Mouse (Mus musculus): ENCODE results near the gene Smim13. TPM values are rescaled to one million over a fixed set of nuclear protein-coding genes. Genes with fewer than 3 reads are reported as not detected.

Gene Smim13
- polyA plus RNA-seq, 1 experiment: 7.0 TPM

DNA sequence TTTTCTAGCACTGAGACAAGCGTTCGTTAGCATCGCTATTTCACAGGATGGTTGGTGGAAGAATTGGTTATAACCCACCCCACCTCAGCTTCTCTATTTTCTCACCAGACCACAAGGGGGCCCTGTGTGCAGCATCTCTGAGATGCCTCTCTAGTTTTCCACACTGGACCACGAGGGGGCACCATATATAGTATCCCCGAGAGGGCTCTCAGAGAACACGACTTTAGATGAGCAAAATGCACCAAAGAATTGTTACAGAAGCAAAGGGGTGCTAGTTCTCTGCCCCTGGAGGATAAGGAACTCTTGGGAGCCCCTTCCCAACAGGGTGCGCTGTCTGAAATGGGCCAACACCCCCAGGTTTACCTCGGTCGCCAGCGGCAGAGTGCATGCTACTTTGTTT is 53.1 kb downstream of the Smim13 start:
- H3K4me3 ChIP-seq (replicated peaks; ENCODE audit: control insufficient read depth, low read depth, low read length): no peak overlapping the region
- H3K4me1 ChIP-seq (ENCODE audit: control insufficient read depth, insufficient read depth, low read length): no peaks in the 10 kb centered on the region; the same call in 1 of the 2 replicates
- TF ChIP-seq CTCF (IDR thresholded peaks at IDR 0.05; ENCODE audit: control insufficient read depth, insufficient read depth, low read length): peak; percentile 66
- no peak for TF ChIP-seq POLR2A (IDR thresholded peaks at IDR 0.05; ENCODE audit: borderline replicate concordance, control insufficient read depth, low read depth, low read length)
- 54% methylated on average over 10 of the region's 10 CpGs for WGBS
- no peak overlapping the region for H3K27ac ChIP-seq (ENCODE audit: control insufficient read depth, insufficient read depth, low read depth, low read length, poor library complexity)

DNA sequence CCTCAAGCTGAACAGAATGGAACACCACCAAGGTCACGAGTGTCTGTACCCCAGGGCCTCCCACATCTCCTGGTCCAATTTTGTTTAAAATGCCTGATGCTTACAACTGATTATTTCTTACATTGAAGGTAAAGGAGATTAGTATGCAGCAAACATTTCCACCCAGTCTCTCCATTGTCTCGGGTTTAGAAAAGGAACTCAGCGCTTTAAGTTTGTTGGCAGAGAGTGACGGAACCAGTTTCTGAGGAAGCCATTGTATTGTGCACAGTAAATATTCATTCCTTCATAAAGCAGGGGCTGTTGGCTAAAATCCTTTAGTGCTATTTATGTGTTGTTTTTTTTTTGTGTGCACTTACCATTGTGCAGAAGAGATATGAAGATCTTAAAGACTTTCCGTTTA is 71.1 kb downstream of the Smim13 start:
- no peak for TF ChIP-seq POLR2A (IDR thresholded peaks at IDR 0.05; ENCODE audit: borderline replicate concordance, control insufficient read depth, low read depth, low read length)
- no peak for TF ChIP-seq CTCF (IDR thresholded peaks at IDR 0.05; ENCODE audit: control insufficient read depth, insufficient read depth, low read length)
- Histone ChIP-seq H3K27ac (ENCODE audit: control insufficient read depth, insufficient read depth, low read depth, low read length, poor library complexity) (no peak overlapping the region), H3K4me3 (replicated peaks; ENCODE audit: control insufficient read depth, low read depth, low read length) (no peak overlapping the region), H3K4me1 (ENCODE audit: control insufficient read depth, insufficient read depth, low read length) (no peaks in the 10 kb centered on the region)
- whole genome bisulfite sequencing: 87% methylated on average over 5 of the region's 5 CpGs

DNA sequence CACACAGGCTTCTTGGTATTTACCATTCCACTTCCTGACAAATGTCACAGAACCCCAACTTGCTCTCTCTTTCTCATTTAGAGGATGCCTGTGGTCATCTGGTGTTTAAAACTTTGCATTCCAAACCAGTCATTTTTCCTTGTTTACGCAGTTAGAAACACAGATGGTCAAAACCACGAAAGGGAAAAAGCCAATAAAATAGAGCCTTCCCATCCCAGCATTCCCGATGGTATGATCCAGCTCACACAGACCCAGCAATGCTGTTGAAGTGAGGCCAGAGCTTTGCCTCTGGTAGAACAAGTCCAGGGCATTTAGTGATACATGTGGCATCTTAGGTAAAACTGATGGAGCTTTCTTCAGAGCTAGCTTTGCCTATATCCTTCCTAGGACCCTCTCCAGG is 71.8 kb downstream of the Smim13 start:
- no peaks in the 10 kb centered on the region for H3K4me1 ChIP-seq (ENCODE audit: control insufficient read depth, insufficient read depth, low read length)
- TF ChIP-seq CTCF (IDR thresholded peaks at IDR 0.05; ENCODE audit: control insufficient read depth, insufficient read depth, low read length) (no peak), POLR2A (IDR thresholded peaks at IDR 0.05; ENCODE audit: borderline replicate concordance, control insufficient read depth, low read depth, low read length) (no peak)
- WGBS: 77% methylated on average over 3 of the region's 3 CpGs
- H3K4me3 ChIP-seq (replicated peaks; ENCODE audit: control insufficient read depth, low read depth, low read length): no peak overlapping the region
- H3K27ac ChIP-seq (ENCODE audit: control insufficient read depth, insufficient read depth, low read depth, low read length, poor library complexity): peak overlapping the region; percentile 42; the same call in 1 of the 2 replicates

DNA sequence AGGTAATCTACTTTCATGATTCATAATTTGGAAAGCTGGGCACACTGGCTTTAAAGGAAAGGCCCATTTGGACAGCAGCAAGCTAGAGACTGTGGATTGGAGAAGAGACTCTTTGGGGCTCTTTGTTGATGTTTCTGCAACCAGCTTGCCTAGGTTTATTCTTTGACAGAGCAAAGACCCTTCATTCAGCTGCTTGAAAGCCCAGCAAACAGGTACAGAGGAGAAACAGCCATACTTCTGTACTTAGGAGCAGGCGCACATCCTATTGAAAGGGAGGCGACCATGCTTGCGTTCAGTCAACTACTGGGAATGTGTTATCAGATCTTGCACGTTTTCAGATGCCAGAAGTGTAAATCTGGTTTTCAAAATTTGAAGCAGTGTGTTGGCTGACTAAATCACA is 75.0 kb downstream of the Smim13 start:
- TF ChIP-seq CTCF (IDR thresholded peaks at IDR 0.05; ENCODE audit: control insufficient read depth, insufficient read depth, low read length) (no peak), POLR2A (IDR thresholded peaks at IDR 0.05; ENCODE audit: borderline replicate concordance, control insufficient read depth, low read depth, low read length) (no peak)
- Histone ChIP-seq H3K4me3 (replicated peaks; ENCODE audit: control insufficient read depth, low read depth, low read length) (no peak overlapping the region), H3K27ac (ENCODE audit: control insufficient read depth, insufficient read depth, low read depth, low read length, poor library complexity) (no peak overlapping the region), H3K4me1 (ENCODE audit: control insufficient read depth, insufficient read depth, low read length) (peaks cover 2% of the 10 kb centered on the region; the same call in 1 of the 2 replicates)
- WGBS: 78% methylated on average over 4 of the region's 4 CpGs

DNA sequence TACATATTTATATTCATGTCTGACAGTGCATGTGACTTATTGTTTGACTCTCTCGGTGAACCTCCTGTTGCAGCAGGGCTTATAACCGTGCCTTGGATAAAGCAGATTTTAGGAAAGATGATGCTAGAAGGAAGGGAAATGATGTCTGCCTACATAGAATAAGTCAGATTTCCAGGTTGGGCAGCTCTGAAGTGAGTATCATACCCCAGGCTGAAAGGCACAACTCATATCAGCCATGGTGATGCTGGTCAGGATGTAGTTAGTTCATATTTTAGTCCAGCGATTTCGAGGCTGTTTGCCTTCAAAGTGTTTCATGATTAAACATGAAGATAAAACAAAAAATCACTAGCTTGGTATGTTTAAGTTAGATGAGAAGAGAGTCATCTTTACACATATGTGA is 75.7 kb downstream of the Smim13 start:
- Histone ChIP-seq H3K27ac (ENCODE audit: control insufficient read depth, insufficient read depth, low read depth, low read length, poor library complexity) (no peak overlapping the region), H3K4me1 (ENCODE audit: control insufficient read depth, insufficient read depth, low read length) (peaks cover 2% of the 10 kb centered on the region; the same call in 1 of the 2 replicates), H3K4me3 (replicated peaks; ENCODE audit: control insufficient read depth, low read depth, low read length) (no peak overlapping the region)
- WGBS: 84% methylated on average over 4 of the region's 4 CpGs
- TF ChIP-seq POLR2A (IDR thresholded peaks at IDR 0.05; ENCODE audit: borderline replicate concordance, control insufficient read depth, low read depth, low read length) (no peak), CTCF (IDR thresholded peaks at IDR 0.05; ENCODE audit: control insufficient read depth, insufficient read depth, low read length) (no peak)

DNA sequence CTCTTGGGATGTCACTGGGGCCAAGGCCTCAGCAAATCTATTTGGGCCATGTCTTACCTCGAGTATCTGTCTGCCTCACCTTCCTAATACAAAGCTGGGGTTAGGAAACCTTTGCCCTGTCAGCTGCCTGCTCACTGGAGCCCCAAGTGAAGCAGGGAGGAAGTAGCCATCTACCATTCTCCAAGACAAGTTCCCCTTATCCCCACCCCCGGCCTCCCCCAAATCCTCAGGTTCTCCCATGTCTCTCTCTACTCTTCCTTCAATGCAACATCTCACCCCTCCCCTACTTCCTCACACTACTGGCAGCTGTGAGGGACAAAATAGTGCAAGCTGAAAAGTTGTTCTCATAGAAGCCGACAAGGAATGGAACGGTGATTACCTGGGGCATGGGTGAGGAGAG is 76.5 kb downstream of the Smim13 start:
- Histone ChIP-seq H3K27ac (ENCODE audit: control insufficient read depth, insufficient read depth, low read depth, low read length, poor library complexity) (no peak overlapping the region), H3K4me1 (ENCODE audit: control insufficient read depth, insufficient read depth, low read length) (peaks cover 2% of the 10 kb centered on the region; the same call in 1 of the 2 replicates), H3K4me3 (replicated peaks; ENCODE audit: control insufficient read depth, low read depth, low read length) (no peak overlapping the region)
- 59% methylated on average over 4 of the region's 4 CpGs for WGBS
- TF ChIP-seq POLR2A (IDR thresholded peaks at IDR 0.05; ENCODE audit: borderline replicate concordance, control insufficient read depth, low read depth, low read length) (no peak), CTCF (IDR thresholded peaks at IDR 0.05; ENCODE audit: control insufficient read depth, insufficient read depth, low read length) (no peak)

Other genes with a start within 250 kb of the Smim13 start
- 45.4 and 46.5 TPM in 2 replicates for gene Pak1ip1, start 248.8 kb upstream of the Smim13 start, polyA plus RNA-seq (2011; ENCODE audit: insufficient read depth, insufficient read length, low replicate concordance, missing spikeins)
- 304 and 383 TPM in 2 replicates for gene Tmem14c, start 233.6 kb upstream of the Smim13 start, polyA plus RNA-seq (2011; ENCODE audit: insufficient read depth, insufficient read length, low replicate concordance, missing spikeins)
- gene Mak, start 170.1 kb upstream of the Smim13 start, polyA plus RNA-seq (2011; ENCODE audit: insufficient read depth, insufficient read length, low replicate concordance, missing spikeins): not detected in 2 replicates
- gene Gcm2, start 138.8 kb upstream of the Smim13 start, polyA plus RNA-seq (2011; ENCODE audit: insufficient read depth, insufficient read length, low replicate concordance, missing spikeins): not detected in 2 replicates
- not detected in 2 replicates for gene Sycp2l, start 135.5 kb upstream of the Smim13 start, polyA plus RNA-seq (2011; ENCODE audit: insufficient read depth, insufficient read length, low replicate concordance, missing spikeins)
- 0.25 and 2.3 TPM in 2 replicates for gene Elovl2, start 29.4 kb upstream of the Smim13 start, polyA plus RNA-seq (2011; ENCODE audit: insufficient read depth, insufficient read length, low replicate concordance, missing spikeins)
- not detected in 2 replicates for gene Gm17364, start 24.1 kb downstream of the Smim13 start, polyA plus RNA-seq (2011; ENCODE audit: insufficient read depth, insufficient read length, low replicate concordance, missing spikeins)
- 10.9 and 26.5 TPM in 2 replicates for gene Nedd9, start 237.5 kb downstream of the Smim13 start, polyA plus RNA-seq (2011; ENCODE audit: insufficient read depth, insufficient read length, low replicate concordance, missing spikeins)

Measured in bone marrow, adult 2 months (tissue).